ENCODE assay signal across 9 mouse cellular contexts in the genomic region with DNA sequence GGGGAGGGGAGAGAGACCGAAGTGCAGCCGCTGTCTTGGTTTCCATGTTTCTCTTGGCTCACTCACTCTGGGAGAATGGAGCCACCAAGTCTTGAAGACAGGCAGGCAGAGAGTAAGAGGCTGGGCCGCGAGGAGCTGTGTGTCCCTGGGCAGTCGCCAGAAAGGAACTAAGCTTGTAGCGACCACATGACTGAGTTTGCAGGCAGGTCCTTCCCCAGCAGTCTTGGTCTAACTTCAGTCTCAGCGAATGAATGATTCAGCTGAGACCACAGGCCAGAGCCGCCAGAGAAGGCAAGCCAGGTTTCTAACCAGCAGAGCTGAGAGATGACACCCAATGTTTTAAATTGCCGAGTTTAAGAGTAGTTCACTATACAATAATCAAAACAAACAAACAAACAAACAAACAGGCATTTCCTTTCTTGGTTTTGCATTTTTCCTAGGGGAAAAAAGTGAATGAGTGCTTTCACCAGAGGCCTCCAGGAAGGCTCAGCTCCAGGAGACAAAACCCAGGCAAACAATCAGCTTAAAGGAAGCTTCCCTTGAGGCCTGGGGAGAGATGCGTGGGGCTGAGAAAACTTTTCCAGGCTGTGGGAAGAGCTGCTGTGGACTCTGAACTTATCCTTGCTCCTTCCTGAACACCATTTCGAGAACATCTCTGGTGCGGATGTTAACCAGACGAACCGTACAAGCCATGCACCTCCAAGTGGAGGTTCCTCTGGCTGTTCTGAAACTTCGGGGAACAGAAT.
DNase-seq lines count a peak whose midpoint lies in the region; ATAC-seq and TF ChIP-seq lines count a peak whose summit lies in the region.
"Had no signal": no experiment of that assay in that cellular context is flagged by ENCODE, and none has a peak within 500 bp of the region (broad histone marks: within the 10 kb centered on the region; RNA-seq: fewer than 3 reads in every experiment).

No protein-coding gene starts in this region.

- H3K36me3 ChIP-seq in CH12.LX (replicated peaks in 1 of 2; ENCODE audit: control insufficient read depth in 1 of 2, insufficient read depth in 1 of 2, low read length in 1 of 2): no peaks in the 10 kb centered on the region
- H3K36me3 ChIP-seq in forebrain, embryonic 13.5 days (ENCODE audit: poor library complexity, severe bottlenecking): no peaks in the 10 kb centered on the region
- no peaks in the 10 kb centered on the region for H3K36me3 ChIP-seq in lung, embryonic 15.5 days
- H3K36me3 ChIP-seq: liver, embryonic 15.5 days had no signal

- in situ Hi-C loops in CH12.LX (cut with MboI; ENCODE audit: low pct_ligation_motif_present, low pct_unique_long_range_greater_than_20kb, low sequenced_read_pairs): no loop called here

- no peak for TF ChIP-seq CTCF in CH12.LX (conservative IDR thresholded peaks at IDR 0.05 in 1 of 2, IDR thresholded peaks at IDR 0.05 in 1 of 2; ENCODE audit: low read depth in 2 of 2, low read length in 2 of 2)

- no peaks in the 10 kb centered on the region for H3K79me2 ChIP-seq in CH12.LX (replicated peaks; ENCODE audit: control insufficient read depth, extremely low read depth, insufficient read depth, poor library complexity, severe bottlenecking)

- dilution Hi-C loops in CH12.LX (cut with MboI; ENCODE audit: extremely low pct_ligation_motif_present, extremely low pct_unique_long_range_greater_than_20kb, low sequenced_read_pairs): no loop called here

- DNase-seq in layer of hippocampus, adult 11-12 months (ENCODE audit: low spot score): peak; percentile 35
- DNase-seq in layer of hippocampus, adult 9-10 months (ENCODE audit: low spot score): no peak
- peak; percentile 58 for DNase-seq in CH12.LX (ENCODE audit: extremely low read depth)
- DNase-seq in heart, postnatal 36 days: peak; percentile 68 to 73
- peak; percentile 61 for DNase-seq in testis, postnatal 14 days (ENCODE audit: low spot score)

- no peak overlapping the region for H3K4me3 ChIP-seq in CH12.LX (replicated peaks in 1 of 3; ENCODE audit: low read depth in 2 of 3, low read length in 2 of 3, poor library complexity in 1 of 3)
- H3K4me3 ChIP-seq in forebrain, embryonic 13.5 days: no peak overlapping the region
- H3K4me3 ChIP-seq in lung, embryonic 15.5 days: no peak overlapping the region
- H3K4me3 ChIP-seq: liver, embryonic 15.5 days had no signal

- H3K9me3 ChIP-seq in CH12.LX (replicated peaks; ENCODE audit: low read length): no peaks in the 10 kb centered on the region
- H3K9me3 ChIP-seq in forebrain, embryonic 13.5 days (replicated peaks): no peaks in the 10 kb centered on the region
- H3K9me3 ChIP-seq in lung, embryonic 15.5 days: no peaks in the 10 kb centered on the region
- H3K9me3 ChIP-seq: liver, embryonic 15.5 days had no signal

- H3K4me1 ChIP-seq in CH12.LX (ENCODE audit: control insufficient read depth in 1 of 2, insufficient read depth in 2 of 2): peaks cover 12 to 47% of the 10 kb centered on the region in 2 experiments
- peaks cover 17% of the 10 kb centered on the region for H3K4me1 ChIP-seq in forebrain, embryonic 13.5 days
- H3K4me1 ChIP-seq in lung, embryonic 15.5 days: peaks cover 53% of the 10 kb centered on the region

- no peak for ATAC-seq in forebrain, embryonic 13.5 days
- ATAC-seq in lung, embryonic 15.5 days (ENCODE audit: borderline replicate concordance, extremely low read depth, low FRiP score, low TSS enrichment): no peak
- ATAC-seq in cerebellum, adult (ENCODE audit: insufficient number of reproducible peaks, low FRiP score, low TSS enrichment): no peak

- intact Hi-C loops in heart, postnatal 36 days (cut with DNase I): loop anchor here (2.0 kb wide), 1 partner anchor 14 kb away; no protein-coding TSS in a partner anchor

- no peak for TF ChIP-seq RAD21 in CH12.LX (IDR thresholded peaks at IDR 0.05; ENCODE audit: low read depth, low read length)

- whole genome bisulfite sequencing in forebrain, embryonic 13.5 days: 70% methylated on average over 15 of the region's 15 CpGs
- 51% methylated on average over 15 of the region's 15 CpGs for WGBS in lung, embryonic 15.5 days

- TF ChIP-seq EP300 in CH12.LX (IDR thresholded peaks at IDR 0.05; ENCODE audit: low read length): no peak

- peak overlapping the region; percentile 76; the same call in 1 of the 2 replicates for H3K4me2 ChIP-seq in CH12.LX (ENCODE audit: insufficient read depth, low read depth, poor library complexity, severe bottlenecking)
- H3K4me2 ChIP-seq in forebrain, embryonic 13.5 days: no peak overlapping the region
- H3K4me2 ChIP-seq in lung, embryonic 15.5 days: no peak overlapping the region
- H3K4me2 ChIP-seq: liver, embryonic 15.5 days had no signal

- no peaks in the 10 kb centered on the region for H3K27me3 ChIP-seq in CH12.LX (replicated peaks)
- H3K27me3 ChIP-seq in forebrain, embryonic 13.5 days: no peaks in the 10 kb centered on the region
- H3K27me3 ChIP-seq in lung, embryonic 15.5 days: no peaks in the 10 kb centered on the region
- H3K27me3 ChIP-seq: liver, embryonic 15.5 days had no signal

- no peak for TF ChIP-seq POLR2A in CH12.LX (IDR thresholded peaks at IDR 0.05; ENCODE audit: low read depth, low read length)

- peak overlapping the region; percentile 18; the same call in 1 of the 2 replicates for H3K9ac ChIP-seq in CH12.LX (ENCODE audit: insufficient read depth, low read depth)
- no peak overlapping the region for H3K9ac ChIP-seq in forebrain, embryonic 13.5 days
- H3K9ac ChIP-seq in lung, embryonic 15.5 days: no peak overlapping the region
- H3K9ac ChIP-seq: liver, embryonic 15.5 days had no signal

- peak overlapping the region; percentile 85 for H3K27ac ChIP-seq in CH12.LX (ENCODE audit: insufficient read depth, low read depth)
- 0 out of 2 replicates have a peak overlapping the region, but pooled peaks have one; percentile 70 for H3K27ac ChIP-seq in forebrain, embryonic 13.5 days
- peak overlapping the region; percentile 99 for H3K27ac ChIP-seq in lung, embryonic 15.5 days

TF ChIP-seq in CH12.LX, 34 proteins besides CTCF, POLR2A, EP300 and RAD21:
- TF ChIP-seq MEF2A (IDR thresholded peaks at IDR 0.05; ENCODE audit: borderline replicate concordance, low read depth, low read length): no peak
- 0 out of 2 replicates have a peak, but pooled peaks have one; percentile 8 for TF ChIP-seq USF1 (IDR thresholded peaks at IDR 0.05; ENCODE audit: low read depth, low read length)
- no peak for TF ChIP-seq POLR2AphosphoS2 (IDR thresholded peaks at IDR 0.05; ENCODE audit: low read depth, low read length)
- TF ChIP-seq MAX (IDR thresholded peaks at IDR 0.05; ENCODE audit: low read length): peak; percentile 18; the same call in 1 of the 2 replicates
- TF ChIP-seq ZC3H11A (IDR thresholded peaks at IDR 0.05; ENCODE audit: low read depth, low read length): no peak
- TF ChIP-seq MXI1 (IDR thresholded peaks at IDR 0.05; ENCODE audit: low read depth, low read length): no peak
- no peak for TF ChIP-seq CHD2 (IDR thresholded peaks at IDR 0.05; ENCODE audit: low read length)
- no peak for TF ChIP-seq TCF12 (IDR thresholded peaks at IDR 0.05; ENCODE audit: low read depth, low read length)
